Mouse (Mus musculus): ENCODE data around the gene Lypd3. TPM values are rescaled to one million over a fixed set of nuclear protein-coding genes. Genes with fewer than 3 reads are reported as not detected.

The Lypd3 gene
- polyA plus RNA-seq, 1 experiment from 2014 or later, result not detected

- Histone ChIP-seq H3K9me3 (ENCODE audit: control insufficient read depth, low read length) (no peaks in the 10 kb centered on the region), H3K27me3 (ENCODE audit: control insufficient read depth, insufficient read depth, low read length) (no peaks in the 10 kb centered on the region), H3K36me3 (ENCODE audit: control insufficient read depth, insufficient read depth, low read length) (no peaks in the 10 kb centered on the region), H3K27ac (replicated peaks in 1 of 2; ENCODE audit: control insufficient read depth in 1 of 2, insufficient read depth in 1 of 2, low read depth in 2 of 2, low read length in 2 of 2) (no peak overlapping the region), H3K4me2 (ENCODE audit: low read length) (peak overlapping the region; percentile 73), H3K4me3 (ENCODE audit: control insufficient read depth in 1 of 2, insufficient read depth in 1 of 2, low read depth in 1 of 2, low read length in 2 of 2) (peak overlapping the region; percentile 57 to 73), H3K9ac (ENCODE audit: low read length) (peak overlapping the region; percentile 70), H3K4me1 (ENCODE audit: control insufficient read depth in 2 of 2, insufficient read depth in 2 of 2, low read length in 2 of 2) (peaks cover 3 to 4% of the 10 kb centered on the region in 2 experiments; a peak in 2 of 4 replicates)
- WGBS, result 2% methylated on average over 39 of the region's 39 CpGs
- ATAC-seq (ENCODE audit: insufficient number of reproducible peaks, insufficient read depth, low FRiP score, low read depth), result peak; percentile 81
Observed at GRCm38 (mm10) chr7:24593621-24594308, 42.6 kb upstream of the Lypd3 start.

GRCm38 (mm10) chr7:24594309-24594803 lies 42.0 kb upstream of the Lypd3 start:
- H3K9me3 ChIP-seq (ENCODE audit: control insufficient read depth, low read length), result no peaks in the 10 kb centered on the region
- no peaks in the 10 kb centered on the region for H3K27me3 ChIP-seq (ENCODE audit: control insufficient read depth, insufficient read depth, low read length)
- WGBS, result 4% methylated on average over 13 of the region's 13 CpGs
- H3K4me2 ChIP-seq (ENCODE audit: low read length), result peak overlapping the region; percentile 73
- H3K36me3 ChIP-seq (ENCODE audit: control insufficient read depth, insufficient read depth, low read length), result no peaks in the 10 kb centered on the region
- ATAC-seq (ENCODE audit: insufficient number of reproducible peaks, insufficient read depth, low FRiP score, low read depth), result no peak
- peak overlapping the region; percentile 70 for H3K9ac ChIP-seq (ENCODE audit: low read length)
- no peak overlapping the region for H3K27ac ChIP-seq (replicated peaks in 1 of 2; ENCODE audit: control insufficient read depth in 1 of 2, insufficient read depth in 1 of 2, low read depth in 2 of 2, low read length in 2 of 2)
- peak overlapping the region; percentile 57 to 73 for H3K4me3 ChIP-seq (ENCODE audit: control insufficient read depth in 1 of 2, insufficient read depth in 1 of 2, low read depth in 1 of 2, low read length in 2 of 2)
- peaks cover 3 to 4% of the 10 kb centered on the region in 2 experiments; a peak in 2 of 4 replicates for H3K4me1 ChIP-seq (ENCODE audit: control insufficient read depth in 2 of 2, insufficient read depth in 2 of 2, low read length in 2 of 2)

- no peaks in the 10 kb centered on the region for H3K36me3 ChIP-seq (ENCODE audit: control insufficient read depth, insufficient read depth, low read length)
- H3K27me3 ChIP-seq (ENCODE audit: control insufficient read depth, insufficient read depth, low read length), result no peaks in the 10 kb centered on the region
- WGBS, result 76% methylated on average over 2 of the region's 2 CpGs
- H3K9ac ChIP-seq (ENCODE audit: low read length), result no peak overlapping the region
- no peak overlapping the region for H3K4me3 ChIP-seq (ENCODE audit: control insufficient read depth in 1 of 2, insufficient read depth in 1 of 2, low read depth in 1 of 2, low read length in 2 of 2)
- H3K4me2 ChIP-seq (ENCODE audit: low read length), result no peak overlapping the region
- H3K27ac ChIP-seq (replicated peaks in 1 of 2; ENCODE audit: control insufficient read depth in 1 of 2, insufficient read depth in 1 of 2, low read depth in 2 of 2, low read length in 2 of 2), result no peak overlapping the region
- H3K4me1 ChIP-seq (ENCODE audit: control insufficient read depth in 2 of 2, insufficient read depth in 2 of 2, low read length in 2 of 2), result peaks cover 3 to 4% of the 10 kb centered on the region in 2 experiments; a peak in 2 of 4 replicates
- H3K9me3 ChIP-seq (ENCODE audit: control insufficient read depth, low read length), result no peaks in the 10 kb centered on the region
- ATAC-seq (ENCODE audit: insufficient number of reproducible peaks, insufficient read depth, low FRiP score, low read depth), result no peak
Observed at GRCm38 (mm10) chr7:24595464-24595863, 40.9 kb upstream of the Lypd3 start.

- Histone ChIP-seq H3K4me2 (ENCODE audit: low read length) (no peak overlapping the region), H3K4me3 (ENCODE audit: control insufficient read depth in 1 of 2, insufficient read depth in 1 of 2, low read depth in 1 of 2, low read length in 2 of 2) (no peak overlapping the region), H3K4me1 (ENCODE audit: control insufficient read depth in 2 of 2, insufficient read depth in 2 of 2, low read length in 2 of 2) (peaks cover 3 to 4% of the 10 kb centered on the region in 2 experiments; a peak in 2 of 4 replicates), H3K27me3 (ENCODE audit: control insufficient read depth, insufficient read depth, low read length) (no peaks in the 10 kb centered on the region), H3K36me3 (ENCODE audit: control insufficient read depth, insufficient read depth, low read length) (no peaks in the 10 kb centered on the region), H3K9me3 (ENCODE audit: control insufficient read depth, low read length) (no peaks in the 10 kb centered on the region), H3K27ac (replicated peaks in 1 of 2; ENCODE audit: control insufficient read depth in 1 of 2, insufficient read depth in 1 of 2, low read depth in 2 of 2, low read length in 2 of 2) (no peak overlapping the region), H3K9ac (ENCODE audit: low read length) (no peak overlapping the region)
- WGBS, result 69% methylated on average over 4 of the region's 4 CpGs
- no peak for ATAC-seq (ENCODE audit: insufficient number of reproducible peaks, insufficient read depth, low FRiP score, low read depth)
Observed at GRCm38 (mm10) chr7:24598121-24598520, 38.2 kb upstream of the Lypd3 start.

GRCm38 (mm10) chr7:24599211-24600067 lies 36.9 kb upstream of the Lypd3 start:
- 64% methylated on average over 15 of the region's 15 CpGs for WGBS

GRCm38 (mm10) chr7:24600941-24601597 lies 35.3 kb upstream of the Lypd3 start:
- 8% methylated on average over 13 of the region's 13 CpGs for WGBS
- H3K4me2 ChIP-seq (ENCODE audit: low read length), result peak overlapping the region; percentile 39
- H3K27ac ChIP-seq (replicated peaks in 1 of 2; ENCODE audit: control insufficient read depth in 1 of 2, insufficient read depth in 1 of 2, low read depth in 2 of 2, low read length in 2 of 2), result no peak overlapping the region
- ATAC-seq (ENCODE audit: insufficient number of reproducible peaks, insufficient read depth, low FRiP score, low read depth), result peak; percentile 66; the same call in 1 of the 2 replicates
- H3K4me3 ChIP-seq (ENCODE audit: control insufficient read depth in 1 of 2, insufficient read depth in 1 of 2, low read depth in 1 of 2, low read length in 2 of 2), result no peak overlapping the region
- H3K9me3 ChIP-seq (ENCODE audit: control insufficient read depth, low read length), result no peaks in the 10 kb centered on the region
- no peak overlapping the region for H3K9ac ChIP-seq (ENCODE audit: low read length)
- no peaks in the 10 kb centered on the region for H3K27me3 ChIP-seq (ENCODE audit: control insufficient read depth, insufficient read depth, low read length)
- no peaks in the 10 kb centered on the region for H3K36me3 ChIP-seq (ENCODE audit: control insufficient read depth, insufficient read depth, low read length)
- no peaks in the 10 kb centered on the region for H3K4me1 ChIP-seq (ENCODE audit: control insufficient read depth in 2 of 2, insufficient read depth in 2 of 2, low read length in 2 of 2)

More at GRCm38 (mm10) chr7:24599211-24600067, 36.9 kb upstream of the Lypd3 start:
- no peaks in the 10 kb centered on the region for H3K27me3 ChIP-seq (ENCODE audit: control insufficient read depth, insufficient read depth, low read length)
- H3K27ac ChIP-seq (replicated peaks in 1 of 2; ENCODE audit: control insufficient read depth in 1 of 2, insufficient read depth in 1 of 2, low read depth in 2 of 2, low read length in 2 of 2), result no peak overlapping the region
- no peak overlapping the region for H3K9ac ChIP-seq (ENCODE audit: low read length)
- H3K4me2 ChIP-seq (ENCODE audit: low read length), result no peak overlapping the region
- peaks cover 3% of the 10 kb centered on the region in 2 experiments; a peak in 2 of 4 replicates for H3K4me1 ChIP-seq (ENCODE audit: control insufficient read depth in 2 of 2, insufficient read depth in 2 of 2, low read length in 2 of 2)
- no peaks in the 10 kb centered on the region for H3K36me3 ChIP-seq (ENCODE audit: control insufficient read depth, insufficient read depth, low read length)
- H3K9me3 ChIP-seq (ENCODE audit: control insufficient read depth, low read length), result no peaks in the 10 kb centered on the region
- no peak for ATAC-seq (ENCODE audit: insufficient number of reproducible peaks, insufficient read depth, low FRiP score, low read depth)
- H3K4me3 ChIP-seq (ENCODE audit: control insufficient read depth in 1 of 2, insufficient read depth in 1 of 2, low read depth in 1 of 2, low read length in 2 of 2), result no peak overlapping the region

- H3K9ac ChIP-seq (ENCODE audit: low read length), result no peak overlapping the region
- WGBS, result 80% methylated on average over 7 of the region's 7 CpGs
- H3K4me3 ChIP-seq (ENCODE audit: control insufficient read depth in 1 of 2, insufficient read depth in 1 of 2, low read depth in 1 of 2, low read length in 2 of 2), result no peak overlapping the region
- no peak for ATAC-seq (ENCODE audit: insufficient number of reproducible peaks, insufficient read depth, low FRiP score, low read depth)
- no peaks in the 10 kb centered on the region for H3K36me3 ChIP-seq (ENCODE audit: control insufficient read depth, insufficient read depth, low read length)
- peaks cover 19% of the 10 kb centered on the region for H3K27me3 ChIP-seq (ENCODE audit: control insufficient read depth, insufficient read depth, low read length)
- H3K27ac ChIP-seq (replicated peaks in 1 of 2; ENCODE audit: control insufficient read depth in 1 of 2, insufficient read depth in 1 of 2, low read depth in 2 of 2, low read length in 2 of 2), result no peak overlapping the region
- H3K4me1 ChIP-seq (ENCODE audit: control insufficient read depth in 2 of 2, insufficient read depth in 2 of 2, low read length in 2 of 2), result peaks cover 0 to 3% of the 10 kb centered on the region in 2 experiments; a peak in 3 of 4 replicates
- no peaks in the 10 kb centered on the region for H3K9me3 ChIP-seq (ENCODE audit: control insufficient read depth, low read length)
- no peak overlapping the region for H3K4me2 ChIP-seq (ENCODE audit: low read length)
Observed at GRCm38 (mm10) chr7:24605561-24605960, 30.8 kb upstream of the Lypd3 start.

Measured in heart, embryonic 14.5 days (tissue).